Mouse (Mus musculus) stomach, postnatal 0 days (tissue): ENCODE results near the gene Agmat.

Source experiments
- CTCF ChIP-seq: IDR thresholded peaks from 2 replicates; pipeline ENCODE4 v1.5.1; 2016; ENCODE audit warnings: antibody characterized with exemption, low read depth, mild to moderate bottlenecking, moderate library complexity
- EP300 ChIP-seq: optimal IDR thresholded peaks from 2 replicates; pipeline ENCODE3; 2016; ENCODE audit warnings: antibody characterized with exemption

- TF ChIP-seq EP300 (no peak), CTCF (no peak)
Observed at GRCm38 (mm10) chr4:141769501-141770160, 23.2 kb downstream of the Agmat start.
